Mouse (Mus musculus) MEL (cell line): ENCODE data around the gene Dhcr7. TPM values are rescaled to one million over a fixed set of nuclear protein-coding genes. Genes with fewer than 3 reads are reported as not detected.

Experiments
- DNase-seq: peaks from one replicate; pipeline ENCODE4 v3.0.0; 2011; ENCODE audit warnings: low read depth, low spot score
- H3K27ac ChIP-seq: 2 replicates; pipeline ENCODE4 v1.5.1; 2012; ENCODE audit warnings: low read depth, mild to moderate bottlenecking, control low read depth, low read length, moderate library complexity; ENCODE audit not compliant: control insufficient read depth
- H3K27me3 ChIP-seq, 2 experiments: fragments of 150-350 bp in 1 of 2; sonication (generic) in 1 of 2; 2 replicates each; pipeline ENCODE4 v1.6.1; 2012; ENCODE audit warnings: low read length in 2 of 2, mild to moderate bottlenecking in 2 of 2, improper control_type of control experiment in 1 of 2, moderate library complexity in 1 of 2; ENCODE audit not compliant: insufficient read depth in 2 of 2, control insufficient read depth in 1 of 2
- H3K36me3 ChIP-seq, 2 experiments: 2 replicates each; pipeline ENCODE4 v1.6.1; 2012 to 2014; ENCODE audit warnings: low read length in 2 of 2, improper control_type of control experiment in 1 of 2, inconsistent platforms in 1 of 2, mild to moderate bottlenecking in 1 of 2; ENCODE audit not compliant: insufficient read depth in 2 of 2, control insufficient read depth in 1 of 2
- H3K4me1 ChIP-seq, 2 experiments: fragments of 150-350 bp in 1 of 2; sonication (generic) in 1 of 2; 2 replicates each; pipeline ENCODE4 v1.6.1; 2012; ENCODE audit warnings: low read length in 2 of 2, improper control_type of control experiment in 1 of 2, mild to moderate bottlenecking in 1 of 2; ENCODE audit not compliant: insufficient read depth in 2 of 2, control insufficient read depth in 1 of 2
- H3K4me3 ChIP-seq, 2 experiments: fragments of 150-350 bp in 1 of 2; sonication (generic) in 1 of 2; 2 replicates each; pipeline ENCODE4 v1.5.1; 2012; ENCODE audit warnings: low read depth in 2 of 2, low read length in 2 of 2, mild to moderate bottlenecking in 2 of 2, moderate library complexity in 2 of 2, control low read depth in 1 of 2, improper control_type of control experiment in 1 of 2; ENCODE audit not compliant: control insufficient read depth in 1 of 2, insufficient read depth in 1 of 2
- H3K79me2 ChIP-seq: 2 replicates; pipeline ENCODE4 v1.6.1; 2012; ENCODE audit warnings: mild to moderate bottlenecking, low read length, moderate library complexity; ENCODE audit not compliant: control insufficient read depth, poor library complexity, insufficient read depth
- H3K9ac ChIP-seq: 2 replicates; pipeline ENCODE4 v1.6.1; 2012; ENCODE audit warnings: low read depth, mild to moderate bottlenecking, control low read depth, low read length, moderate library complexity; ENCODE audit not compliant: control insufficient read depth, poor library complexity, severe bottlenecking
- H3K9me3 ChIP-seq: fragments of 150-350 bp; sonication (generic); replicated peaks from 2 replicates; pipeline ENCODE4 v1.6.1; 2012; ENCODE audit warnings: mild to moderate bottlenecking, low read length, improper control_type of control experiment, moderate library complexity; ENCODE audit not compliant: insufficient read depth
- BHLHE40 ChIP-seq: IDR thresholded peaks from 2 replicates; pipeline ENCODE4 v1.6.1; 2012; ENCODE audit warnings: low read depth, mild to moderate bottlenecking, inconsistent platforms, low read length, improper control_type of control experiment, borderline replicate concordance
- CHD1 ChIP-seq: IDR thresholded peaks from 2 replicates; pipeline ENCODE4 v1.6.1; 2012; ENCODE audit warnings: low read depth, mild to moderate bottlenecking, inconsistent platforms, low read length, improper control_type of control experiment
- CTCF ChIP-seq, 3 experiments: IDR thresholded peaks in 2 of 3; conservative IDR thresholded peaks in 1 of 3; 2 replicates each; pipeline ENCODE4 v1.5.1; 2011 to 2012; ENCODE audit warnings: low read length in 3 of 3, low read depth in 2 of 3, mild to moderate bottlenecking in 2 of 3, improper control_type of control experiment in 1 of 3, inconsistent platforms in 1 of 3, mixed read lengths in 1 of 3, moderate library complexity in 1 of 3; ENCODE audit not compliant: control insufficient read depth in 1 of 3, insufficient read depth in 1 of 3, poor library complexity in 1 of 3, severe bottlenecking in 1 of 3
- E2F4 ChIP-seq: IDR thresholded peaks from 2 replicates; pipeline ENCODE4 v1.6.1; 2011; ENCODE audit warnings: low read depth, low read length, improper control_type of control experiment, borderline replicate concordance
- ELF1 ChIP-seq: IDR thresholded peaks from 2 replicates; pipeline ENCODE4 v1.6.1; 2014; ENCODE audit warnings: low read depth, mild to moderate bottlenecking, inconsistent platforms, low read length, improper control_type of control experiment, moderate library complexity
- EP300 ChIP-seq, 2 experiments: IDR thresholded peaks; 2 replicates each; pipeline ENCODE4 v1.6.1; 2011; ENCODE audit warnings: improper control_type of control experiment in 2 of 2, low read length in 2 of 2, low read depth in 1 of 2, mild to moderate bottlenecking in 1 of 2
- ETS1 ChIP-seq: IDR thresholded peaks from 2 replicates; pipeline ENCODE4 v1.6.1; 2012; ENCODE audit warnings: low read depth, mild to moderate bottlenecking, inconsistent platforms, low read length, improper control_type of control experiment, moderate library complexity
- GABPA ChIP-seq: IDR thresholded peaks from 2 replicates; pipeline ENCODE4 v1.6.1; 2012; ENCODE audit warnings: low read depth, mild to moderate bottlenecking, inconsistent platforms, low read length, improper control_type of control experiment, moderate library complexity
- HCFC1 ChIP-seq: IDR thresholded peaks from 2 replicates; pipeline ENCODE4 v1.6.1; 2012; ENCODE audit warnings: low read depth, mild to moderate bottlenecking, inconsistent platforms, low read length, improper control_type of control experiment, moderate library complexity
- JUND ChIP-seq: IDR thresholded peaks from 2 replicates; pipeline ENCODE4 v1.6.1; 2011; ENCODE audit warnings: low read depth, mild to moderate bottlenecking, improper control_type of control experiment, low read length
- MAFK ChIP-seq: IDR thresholded peaks from 2 replicates; pipeline ENCODE4 v1.6.1; 2011; ENCODE audit warnings: low read depth, mild to moderate bottlenecking, low read length, improper control_type of control experiment, borderline replicate concordance
- MAX ChIP-seq: IDR thresholded peaks from 2 replicates; pipeline ENCODE4 v1.6.1; 2011; ENCODE audit warnings: low read length, improper control_type of control experiment
- MEF2A ChIP-seq: IDR thresholded peaks from 2 replicates; pipeline ENCODE4 v1.6.1; 2014; ENCODE audit warnings: low read depth, mild to moderate bottlenecking, inconsistent platforms, low read length, improper control_type of control experiment; ENCODE audit not compliant: poor library complexity, insufficient replicate concordance, severe bottlenecking; ENCODE audit errors: extremely low read depth
- MXI1 ChIP-seq: IDR thresholded peaks from 2 replicates; pipeline ENCODE4 v1.6.1; 2011; ENCODE audit warnings: mild to moderate bottlenecking, low read depth, low read length, improper control_type of control experiment
- MYB ChIP-seq: IDR thresholded peaks from 2 replicates; pipeline ENCODE4 v1.6.1; 2011; ENCODE audit warnings: mild to moderate bottlenecking, low read depth, low read length, improper control_type of control experiment
- MYC ChIP-seq: IDR thresholded peaks from 2 replicates; pipeline ENCODE4 v1.6.1; 2011; ENCODE audit warnings: low read depth, mild to moderate bottlenecking, low read length, improper control_type of control experiment, moderate library complexity
- NELFE ChIP-seq: IDR thresholded peaks from 2 replicates; pipeline ENCODE4 v1.6.1; 2011; ENCODE audit warnings: low read depth, low read length, improper control_type of control experiment
- NRF1 ChIP-seq: IDR thresholded peaks from 2 replicates; pipeline ENCODE4 v1.6.1; 2014; ENCODE audit warnings: low read depth, mild to moderate bottlenecking, inconsistent platforms, low read length, improper control_type of control experiment, moderate library complexity; ENCODE audit not compliant: poor library complexity, insufficient read depth, severe bottlenecking
- POLR2A ChIP-seq, 2 experiments: IDR thresholded peaks; 2 replicates each; pipeline ENCODE4 v1.6.1; 2011 to 2012; ENCODE audit warnings: low read length in 2 of 2, mild to moderate bottlenecking in 2 of 2, control low read depth in 1 of 2, improper control_type of control experiment in 1 of 2, low read depth in 1 of 2, moderate library complexity in 1 of 2; ENCODE audit not compliant: control insufficient read depth in 1 of 2, insufficient read depth in 1 of 2, poor library complexity in 1 of 2
- POLR2AphosphoS2 ChIP-seq: IDR thresholded peaks from 2 replicates; pipeline ENCODE4 v1.6.1; 2011; ENCODE audit warnings: low read length, improper control_type of control experiment
- POLR2AphosphoS5 ChIP-seq: IDR thresholded peaks from 2 replicates; pipeline ENCODE4 v1.6.1; 2012; ENCODE audit warnings: low read depth, borderline replicate concordance, mild to moderate bottlenecking, inconsistent platforms, low read length, moderate library complexity, mixed read lengths
- RAD21 ChIP-seq: IDR thresholded peaks from 2 replicates; pipeline ENCODE4 v1.6.1; 2011; ENCODE audit warnings: mild to moderate bottlenecking, low read depth, low read length, improper control_type of control experiment
- RCOR1 ChIP-seq: IDR thresholded peaks from 2 replicates; pipeline ENCODE4 v1.6.1; 2012; ENCODE audit warnings: low read depth, mild to moderate bottlenecking, inconsistent platforms, low read length, improper control_type of control experiment
- SIN3A ChIP-seq: IDR thresholded peaks from 2 replicates; pipeline ENCODE4 v1.6.1; 2012; ENCODE audit warnings: low read length, improper control_type of control experiment, inconsistent platforms
- SMC3 ChIP-seq: IDR thresholded peaks from 2 replicates; pipeline ENCODE4 v1.6.1; 2011; ENCODE audit warnings: low read depth, low read length, improper control_type of control experiment
- TAL1 ChIP-seq: IDR thresholded peaks from 2 replicates; pipeline ENCODE4 v1.6.1; 2012; ENCODE audit warnings: mild to moderate bottlenecking, inconsistent platforms, low read length, moderate library complexity, mixed read lengths
- TBP ChIP-seq: IDR thresholded peaks from 2 replicates; pipeline ENCODE4 v1.8.0; 2011; ENCODE audit warnings: low read depth, low read length, improper control_type of control experiment
- TCF12 ChIP-seq: IDR thresholded peaks from 2 replicates; pipeline ENCODE4 v1.6.1; 2014; ENCODE audit warnings: low read depth, mild to moderate bottlenecking, inconsistent platforms, low read length, improper control_type of control experiment, moderate library complexity
- UBTF ChIP-seq: IDR thresholded peaks from 2 replicates; pipeline ENCODE4 v1.6.1; 2012; ENCODE audit warnings: low read depth, mild to moderate bottlenecking, inconsistent platforms, low read length, improper control_type of control experiment, moderate library complexity, borderline replicate concordance; ENCODE audit not compliant: insufficient read depth
- USF1 ChIP-seq: IDR thresholded peaks from 2 replicates; pipeline ENCODE4 v1.6.1; 2014; ENCODE audit warnings: low read depth, mild to moderate bottlenecking, inconsistent platforms, low read length, improper control_type of control experiment, moderate library complexity
- USF2 ChIP-seq, 2 experiments: IDR thresholded peaks; 2 replicates each; pipeline ENCODE4 v1.6.1; 2011 to 2012; ENCODE audit warnings: improper control_type of control experiment in 2 of 2, low read length in 2 of 2, borderline replicate concordance in 1 of 2, inconsistent platforms in 1 of 2, low read depth in 1 of 2, mild to moderate bottlenecking in 1 of 2; ENCODE audit not compliant: insufficient read depth in 1 of 2
- ZC3H11A ChIP-seq: IDR thresholded peaks from 2 replicates; pipeline ENCODE4 v1.6.1; 2012; ENCODE audit warnings: low read depth, mild to moderate bottlenecking, inconsistent platforms, low read length, improper control_type of control experiment
- ZKSCAN1 ChIP-seq: IDR thresholded peaks from 2 replicates; pipeline ENCODE4 v1.6.1; 2012; ENCODE audit warnings: low read depth, mild to moderate bottlenecking, inconsistent platforms, low read length, improper control_type of control experiment, moderate library complexity
- ZMIZ1 ChIP-seq: IDR thresholded peaks from 2 replicates; pipeline ENCODE4 v1.6.1; 2012; ENCODE audit warnings: low read depth, mild to moderate bottlenecking, inconsistent platforms, low read length, improper control_type of control experiment, moderate library complexity
- ZNF384 ChIP-seq: IDR thresholded peaks from 2 replicates; pipeline ENCODE4 v1.6.1; 2012; ENCODE audit warnings: low read depth, mild to moderate bottlenecking, inconsistent platforms, low read length, improper control_type of control experiment
- polyA plus RNA-seq, 2 experiments: library from polyadenylated mRNA; stranded (reverse) in 1 of 2; unstranded in 1 of 2; fragments of >175 nt in 1 of 2; fragments of >200 nt in 1 of 2; gene quantifications; 2 replicates each; pipeline versions ENCODE4 v1.2.1 to v1.2.4; 2012; ENCODE audit warnings: low replicate concordance in 2 of 2, low read depth in 1 of 2; ENCODE audit not compliant: insufficient read length in 2 of 2, insufficient read depth in 1 of 2, missing spikeins in 1 of 2
- total RNA-seq: library from RNA; depleted of rRNA; stranded (reverse); fragments of 300-350 nt; gene quantifications from 2 replicates; pipeline ENCODE4 v1.2.3, GENCODE M21; 2012

The Dhcr7 gene
- total and polyA plus RNA-seq, 3 experiments = 12.7 to 40.7 TPM; not detected in 1

DNA sequence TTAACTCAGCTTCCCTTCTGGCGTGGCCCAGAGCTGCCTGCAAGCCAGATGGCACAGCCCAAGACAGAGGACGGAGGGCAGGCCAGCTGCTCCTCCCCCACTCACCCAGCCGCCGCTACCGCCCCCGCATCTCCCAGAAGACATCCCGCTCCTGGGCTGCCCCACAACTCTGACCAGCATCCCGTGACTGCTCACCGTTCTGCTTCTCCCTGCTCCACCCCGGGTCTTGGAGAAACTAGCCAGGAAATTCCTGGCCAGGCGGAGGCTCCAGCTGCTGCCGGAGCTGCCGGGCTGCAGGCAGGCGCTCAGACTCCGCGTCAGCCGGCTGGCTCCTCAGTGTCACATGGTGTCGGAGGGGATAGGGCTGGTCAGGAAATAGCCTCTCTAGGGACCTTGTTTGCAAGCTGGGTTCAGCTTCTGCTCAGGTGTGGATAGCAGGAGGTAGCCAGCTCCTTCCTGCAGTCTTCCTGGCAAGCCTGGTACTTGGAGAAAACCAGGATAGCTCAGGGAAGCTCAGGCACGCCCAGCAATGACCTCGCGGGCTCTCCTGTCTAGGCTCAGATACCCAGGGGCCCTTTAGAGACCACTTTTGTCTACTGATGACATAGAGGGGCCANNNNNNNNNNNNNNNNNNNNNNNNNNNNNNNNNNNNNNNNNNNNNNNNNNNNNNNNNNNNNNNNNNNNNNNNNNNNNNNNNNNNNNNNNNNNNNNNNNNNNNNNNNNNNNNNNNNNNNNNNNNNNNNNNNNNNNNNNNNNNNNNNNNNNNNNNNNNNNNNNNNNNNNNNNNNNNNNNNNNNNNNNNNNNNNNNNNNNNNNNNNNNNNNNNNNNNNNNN lies 38.7 kb upstream of the Dhcr7 start, which contains the start of gene Mrgpre:
Gene Mrgpre (minus strand): TSS at position 505 of the 834 bp plus-strand sequence.
- Histone ChIP-seq H3K27ac (no peak within 1 kb of the TSS; the same call in 1 of the 2 replicates), H3K4me3 (peak within 1 kb of the TSS; percentile 53 to 78), H3K79me2 (no peaks in the 10 kb centered on the region), H3K36me3 (no peaks in the 10 kb centered on the region; a peak in 2 of 4 replicates), H3K9me3 (no peaks in the 10 kb centered on the region), H3K27me3 (no peaks in the 10 kb centered on the region), H3K4me1 (peaks cover 2 to 16% of the 10 kb centered on the region in 2 experiments), H3K9ac (peak within 1 kb of the TSS; percentile 65)
- peak; percentile 39 for DNase-seq
- TF ChIP-seq SMC3 = no peak
- TF ChIP-seq TAL1 = no peak
- no peak for TF ChIP-seq POLR2AphosphoS5
- 0 out of 2 replicates have a peak, but pooled peaks have one; percentile 27 for TF ChIP-seq HCFC1
- no peak for TF ChIP-seq GABPA
- peak; percentile 70 for TF ChIP-seq USF1
- TF ChIP-seq MEF2A = no peak
- no peak for TF ChIP-seq POLR2AphosphoS2
- no peak for TF ChIP-seq TBP
- TF ChIP-seq JUND = no peak
- TF ChIP-seq ZC3H11A = no peak
- no peak for TF ChIP-seq RAD21
- no peak for TF ChIP-seq MYC
- no peak for TF ChIP-seq RCOR1
- TF ChIP-seq UBTF = no peak
- no peak for TF ChIP-seq BHLHE40
- peak; percentile 16; the same call in 1 of the 2 replicates for TF ChIP-seq NELFE
- no peak for TF ChIP-seq EP300 (IDR thresholded peaks at IDR 0.05; ENCODE audit: low read depth in 1 of 2, low read length in 2 of 2)
- no peak for TF ChIP-seq CTCF (IDR thresholded peaks at IDR 0.05 in 2 of 3, conservative IDR thresholded peaks at IDR 0.05 in 1 of 3; ENCODE audit: control insufficient read depth in 1 of 3, insufficient read depth in 1 of 3, low read depth in 2 of 3, low read length in 3 of 3, poor library complexity in 1 of 3, severe bottlenecking in 1 of 3)
- no peak for TF ChIP-seq CHD1
- TF ChIP-seq MAX = 0 out of 2 replicates have a peak, but pooled peaks have one; percentile 30
- 0 out of 2 replicates have a peak, but pooled peaks have one; percentile 24 for TF ChIP-seq ELF1
- no peak for TF ChIP-seq NRF1
- TF ChIP-seq ZMIZ1 = no peak
- TF ChIP-seq MYB = no peak
- TF ChIP-seq MAFK = no peak
- 0 out of 2 replicates have a peak, but pooled peaks have one; percentile 8 for TF ChIP-seq TCF12
- no peak for TF ChIP-seq USF2 (IDR thresholded peaks at IDR 0.05; ENCODE audit: borderline replicate concordance in 1 of 2, insufficient read depth in 1 of 2, low read depth in 1 of 2, low read length in 2 of 2)
- TF ChIP-seq E2F4 = no peak
- TF ChIP-seq ZNF384 = no peak
- TF ChIP-seq ETS1 = no peak
- TF ChIP-seq ZKSCAN1 = no peak
- peak; percentile 31; the same call in 1 of the 2 replicates for TF ChIP-seq SIN3A
- TF ChIP-seq MXI1 = no peak
- no peak for TF ChIP-seq POLR2A (IDR thresholded peaks at IDR 0.05; ENCODE audit: control insufficient read depth in 1 of 2, insufficient read depth in 1 of 2, low read depth in 1 of 2, low read length in 2 of 2, poor library complexity in 1 of 2)
